Mouse (Mus musculus) CD4-positive, CD25-positive, alpha-beta regulatory T cell, adult 4 months (primary cell): ENCODE results near the gene Wdr62. TPM values are rescaled to one million over a fixed set of nuclear protein-coding genes. Genes with fewer than 3 reads are reported as not detected.
A peak's percentile ranks its signal among the peaks of the same experiment; 100 is the strongest.
"Not testable (repeated sequence)": the region's sequence is repeated elsewhere in the genome, so short reads cannot be mapped to it uniquely, and the experiment has no call there.

Experiments
- ATAC-seq: one replicate; pipeline ENCODE4 v1.8.0; 2017
- polyA plus RNA-seq, 2 experiments: library from polyadenylated mRNA; unstranded; fragments of 100-300 nt; shearing (Covaris generic); gene quantifications; one replicate each; pipeline ENCODE4 v1.2.1; 2017

The Wdr62 gene
- polyA plus RNA-seq, 2 experiments from 2014 or later, result 1.9 to 3.2 TPM

DNA sequence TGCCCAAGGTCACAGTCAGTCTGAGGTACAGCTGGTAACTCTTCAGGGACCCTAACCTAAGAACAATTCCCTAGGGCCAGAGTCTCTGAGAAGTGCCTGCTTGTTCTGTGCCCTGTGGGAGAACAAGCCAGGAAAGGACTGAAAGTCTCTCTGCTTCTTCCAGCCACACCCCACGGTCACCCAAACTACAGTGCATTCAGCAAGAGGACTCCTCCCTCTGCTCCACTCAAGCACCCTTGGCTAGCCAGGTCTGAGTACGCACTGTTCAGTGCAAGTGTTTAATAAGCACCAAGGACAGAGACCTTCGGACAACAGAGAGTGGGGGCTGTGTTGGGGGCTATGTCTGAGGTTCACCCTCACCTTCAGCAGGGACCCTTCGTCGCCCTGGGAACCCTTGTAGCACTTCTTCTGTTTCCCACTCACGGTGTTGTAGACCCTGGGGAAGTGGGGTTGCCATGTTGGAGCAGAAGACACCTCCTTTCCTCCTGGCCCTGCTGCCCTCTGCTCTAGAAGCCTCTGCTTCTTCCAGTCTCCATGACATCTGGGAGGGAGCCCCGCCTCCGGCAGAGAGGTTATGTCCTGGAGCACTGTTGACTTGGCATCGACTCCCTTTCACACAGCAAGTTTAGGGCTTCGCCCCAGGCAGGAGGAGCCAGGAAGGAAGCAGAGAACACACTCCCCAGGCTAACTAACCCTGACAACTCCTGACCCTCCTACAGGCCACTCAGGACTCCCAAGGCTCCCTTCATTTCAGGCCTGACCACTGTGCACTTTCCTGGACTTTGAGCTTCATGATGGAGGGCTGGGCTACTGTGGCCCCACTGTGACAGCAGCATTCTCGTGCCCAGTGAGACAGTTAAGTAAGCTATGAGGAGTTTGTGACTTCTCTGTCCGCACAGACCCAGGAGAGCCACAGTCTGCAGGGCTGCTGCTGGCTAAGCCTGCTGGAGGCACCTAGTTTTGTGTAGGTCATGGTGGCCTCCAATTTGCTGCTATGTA is 28.0 kb downstream of the Wdr62 start:
- ATAC-seq, result no peak

DNA sequence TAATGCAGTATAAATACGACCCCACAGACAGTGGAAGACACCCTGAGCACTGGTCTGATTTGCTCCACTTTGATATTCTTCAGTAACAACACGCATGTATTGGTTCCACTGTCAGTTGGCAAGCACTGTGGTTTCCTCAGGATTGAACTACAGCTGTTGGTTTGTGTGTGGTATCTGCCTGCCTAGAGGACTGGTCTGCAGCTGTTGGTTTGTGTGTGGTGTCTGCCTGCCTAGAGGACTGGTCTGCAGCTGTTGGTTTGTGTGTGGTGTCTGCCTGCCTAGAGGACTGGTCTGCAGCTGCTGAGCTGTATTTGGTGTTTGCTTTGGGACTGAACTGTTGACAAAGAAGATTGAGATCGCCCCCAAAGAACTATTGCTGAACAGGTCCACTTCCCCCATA is 42.8 kb downstream of the Wdr62 start:
- not testable (repeated sequence) for ATAC-seq

DNA sequence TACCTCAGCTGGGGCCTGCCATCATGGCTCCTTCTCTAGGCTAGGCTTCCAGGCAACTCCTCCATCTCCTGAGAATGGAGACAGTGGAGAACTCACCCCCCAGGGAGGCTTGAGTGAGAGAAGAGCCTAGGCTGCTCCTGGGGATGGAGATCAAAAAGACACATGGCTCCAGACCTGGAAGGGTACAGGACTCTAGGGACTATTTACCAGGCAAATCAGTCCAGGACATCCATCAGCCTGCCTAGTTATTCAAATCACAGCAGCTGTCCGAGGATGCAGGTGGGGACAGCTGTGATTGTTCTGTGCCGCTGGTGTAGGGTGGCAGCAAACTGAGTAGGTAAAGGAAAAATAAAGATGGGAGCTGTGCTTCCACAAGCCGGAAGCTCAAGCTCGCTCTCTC is 44.6 kb downstream of the Wdr62 start, which contains the start of gene Ovol3:
Gene Ovol3 (minus strand): TSS at position 101 of the 400 bp plus-strand sequence.
- no peak for ATAC-seq

DNA sequence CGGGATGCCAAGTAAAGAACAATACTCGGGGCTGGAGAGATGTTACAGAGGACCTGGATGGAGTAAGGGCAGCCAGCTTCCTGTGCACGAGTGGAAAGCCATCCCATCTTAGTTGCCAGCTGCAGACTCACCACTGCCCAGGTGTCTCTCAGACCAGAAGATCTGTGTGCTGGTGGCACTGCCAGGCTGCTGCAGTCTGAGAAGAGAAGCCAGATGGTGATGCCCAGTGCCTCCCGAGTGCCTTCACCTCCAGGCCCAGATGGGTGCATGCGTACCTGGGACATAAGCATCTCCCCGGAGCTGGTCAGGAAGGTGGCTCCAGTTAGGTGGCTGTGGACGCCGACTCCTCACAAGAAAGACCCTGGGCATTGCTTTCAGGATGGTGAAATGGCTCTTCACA is 45.1 kb downstream of the Wdr62 start:
- ATAC-seq, result no peak

DNA sequence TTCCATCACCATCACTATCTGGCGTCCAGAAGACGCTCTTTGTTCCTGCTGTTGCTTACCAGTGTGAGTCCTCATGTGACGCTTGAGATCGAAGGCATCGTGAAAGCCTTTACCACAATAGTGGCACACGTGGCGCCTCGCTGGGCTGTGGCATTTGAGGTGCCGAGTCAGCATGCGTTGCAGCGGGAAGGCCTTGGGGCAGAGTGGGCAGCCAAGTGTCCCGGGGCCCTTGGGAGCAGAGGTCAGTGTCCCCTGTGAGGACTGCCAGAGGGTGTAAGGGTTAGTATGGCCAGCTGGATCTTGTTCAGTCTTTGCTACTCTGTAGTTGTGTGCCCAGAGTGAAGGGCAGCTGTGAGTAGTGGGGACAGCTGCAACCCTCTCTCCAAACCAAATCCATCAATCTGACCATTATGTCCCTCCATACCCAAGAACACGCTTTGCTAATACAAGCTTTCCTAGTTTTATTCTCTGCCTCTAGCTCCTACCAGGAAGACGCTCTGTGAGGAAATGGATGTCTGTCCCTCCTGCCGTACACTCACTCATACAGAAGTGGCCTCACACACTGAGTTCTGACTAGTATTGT is 45.9 kb downstream of the Wdr62 start:
- ATAC-seq, result no peak

DNA sequence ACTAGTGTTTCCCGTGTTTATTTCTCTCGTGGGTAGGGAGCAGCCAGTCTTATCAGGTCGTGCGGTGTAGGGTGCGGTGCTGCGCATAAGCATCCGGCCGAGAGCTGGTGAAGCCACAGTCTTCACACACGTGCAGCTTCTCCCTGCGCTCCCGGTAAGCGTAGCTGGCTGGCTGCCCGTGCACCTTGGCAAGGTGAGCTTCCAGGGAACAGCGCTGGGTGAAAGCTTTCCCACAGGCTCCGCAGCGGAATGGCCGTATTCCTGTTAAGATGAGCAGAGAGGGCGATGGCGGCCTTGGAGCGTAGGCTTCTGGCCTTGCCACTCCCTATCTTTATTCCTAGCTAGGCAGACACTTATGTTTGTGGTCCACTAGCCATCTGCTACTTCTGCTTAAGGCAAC is 46.8 kb downstream of the Wdr62 start:
- no peak for ATAC-seq

DNA sequence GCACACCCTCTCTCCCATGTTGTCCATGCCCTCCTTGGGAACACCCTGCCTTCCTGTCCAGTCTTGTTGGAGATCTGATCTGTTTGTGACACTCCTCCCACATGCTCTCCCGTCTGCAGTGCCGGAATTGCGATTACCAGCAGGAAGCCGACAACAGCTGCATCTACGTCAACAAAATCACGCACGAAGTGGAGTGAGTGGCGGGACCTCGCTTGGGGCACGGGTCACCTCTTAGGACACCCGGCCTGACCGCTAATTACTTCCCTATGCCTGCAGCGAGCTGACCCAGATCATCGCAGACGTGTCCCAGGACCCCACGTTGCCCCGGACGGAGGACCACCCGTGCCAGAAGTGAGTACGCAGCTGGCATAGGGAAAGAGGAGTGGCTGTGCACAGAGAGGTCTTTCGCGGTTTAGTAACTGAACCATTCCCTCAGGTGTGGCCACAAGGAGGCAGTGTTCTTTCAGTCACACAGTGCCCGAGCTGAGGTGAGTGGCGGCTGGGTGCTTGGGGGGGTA is 47.5 kb downstream of the Wdr62 start:
- ATAC-seq, result no peak

DNA sequence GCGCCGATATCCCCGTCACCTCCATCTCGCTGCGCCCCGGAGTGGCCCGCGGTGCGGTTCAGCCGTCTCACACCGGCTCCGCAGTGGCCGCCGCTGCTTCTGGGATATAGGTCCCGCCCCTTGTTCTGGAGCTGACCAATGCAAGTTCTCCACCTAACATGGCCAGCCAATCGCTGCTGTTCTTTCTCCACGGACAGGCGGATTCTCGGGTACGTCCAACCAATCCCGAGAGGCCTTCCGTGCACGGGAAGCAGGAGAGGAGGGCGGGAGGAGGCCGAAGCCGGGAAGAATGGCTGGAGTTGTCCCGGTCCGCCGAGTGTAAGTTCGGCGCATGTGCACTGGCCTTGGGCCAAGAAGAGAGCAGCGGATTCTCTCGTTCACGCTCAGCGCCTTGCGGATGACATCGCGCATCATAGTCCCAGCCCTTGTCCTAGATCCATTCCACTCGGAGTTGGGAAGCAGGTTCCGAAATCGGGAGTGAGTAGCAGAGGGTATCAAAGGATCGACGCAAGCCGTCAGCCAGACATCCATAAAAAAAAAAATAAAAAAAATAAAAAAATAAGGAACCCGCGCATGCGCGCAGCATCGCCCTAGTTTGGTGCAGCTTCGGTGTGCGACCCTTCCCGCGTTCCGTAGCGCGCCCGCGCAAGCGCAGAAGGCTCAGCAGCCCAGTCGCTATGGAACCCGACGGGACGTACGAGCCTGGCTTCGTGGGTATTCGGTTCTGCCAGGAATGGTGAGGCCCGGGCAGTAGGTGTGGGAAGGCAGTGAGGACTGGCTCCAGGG is 48.4 kb downstream of the Wdr62 start, which contains the start of the genes Polr2i and Tbcb:
Gene Polr2i (plus strand): TSS at position 280 of the 786 bp plus-strand sequence.
Gene Tbcb (minus strand): TSS at position 604 of the 786 bp plus-strand sequence.
- ATAC-seq, result peak; percentile 96

DNA sequence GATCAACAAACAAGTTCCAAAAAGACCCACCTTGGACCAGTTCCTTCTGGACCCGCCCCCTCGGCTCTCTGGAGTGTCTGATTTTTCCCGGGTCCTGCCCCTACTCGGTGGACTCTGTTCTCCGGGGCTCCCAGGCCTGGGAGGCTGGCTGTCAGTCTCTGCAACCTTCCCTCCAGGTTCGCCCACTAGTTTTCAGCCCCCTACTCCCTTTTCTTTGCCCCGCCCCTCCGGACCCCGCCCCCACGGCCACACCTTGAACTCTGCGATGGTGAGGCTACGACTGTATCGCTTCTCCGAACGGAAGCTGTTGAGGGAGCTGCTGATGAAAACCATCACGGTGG is 48.9 kb downstream of the Wdr62 start:
- no peak for ATAC-seq

DNA sequence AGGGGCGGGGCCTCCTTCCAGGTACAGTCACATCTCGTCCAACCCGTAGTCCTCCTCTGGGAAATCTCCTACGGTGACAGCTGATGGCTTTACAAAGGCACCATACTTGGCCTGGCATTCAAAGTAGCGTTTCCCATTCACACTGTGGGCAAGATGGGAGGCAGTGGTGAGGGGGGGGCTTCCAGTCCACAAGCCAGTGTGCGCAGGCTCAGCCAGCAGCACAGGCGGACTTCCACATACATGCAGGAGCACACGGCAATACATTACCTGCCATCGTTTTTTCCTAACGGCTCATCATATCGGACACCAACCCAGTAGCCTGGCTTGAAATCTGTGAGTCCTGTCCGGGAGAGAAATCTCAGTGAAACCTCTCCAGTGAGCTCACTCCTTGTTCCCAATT is 56.0 kb downstream of the Wdr62 start:
- no peak for ATAC-seq

DNA sequence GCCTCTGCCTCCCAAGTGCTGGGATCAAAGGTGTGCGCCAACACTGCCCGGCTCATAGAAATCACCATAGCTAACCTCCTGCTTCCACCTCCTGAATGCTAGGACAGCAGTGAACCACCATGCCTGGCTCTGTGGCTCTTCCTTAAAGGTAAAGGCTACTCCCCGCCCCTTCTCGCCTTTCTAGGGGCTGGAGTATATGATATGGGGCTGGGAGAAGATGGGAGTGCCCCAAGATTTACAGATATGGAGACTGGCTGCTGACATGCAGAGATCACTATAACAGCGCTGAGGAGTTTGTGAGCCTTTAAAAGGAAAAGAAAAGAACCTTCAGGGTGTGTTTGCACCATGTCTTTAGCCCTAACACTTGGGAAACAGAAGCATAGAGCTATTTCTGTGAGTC is 58.0 kb downstream of the Wdr62 start:
- ATAC-seq, result no peak

DNA sequence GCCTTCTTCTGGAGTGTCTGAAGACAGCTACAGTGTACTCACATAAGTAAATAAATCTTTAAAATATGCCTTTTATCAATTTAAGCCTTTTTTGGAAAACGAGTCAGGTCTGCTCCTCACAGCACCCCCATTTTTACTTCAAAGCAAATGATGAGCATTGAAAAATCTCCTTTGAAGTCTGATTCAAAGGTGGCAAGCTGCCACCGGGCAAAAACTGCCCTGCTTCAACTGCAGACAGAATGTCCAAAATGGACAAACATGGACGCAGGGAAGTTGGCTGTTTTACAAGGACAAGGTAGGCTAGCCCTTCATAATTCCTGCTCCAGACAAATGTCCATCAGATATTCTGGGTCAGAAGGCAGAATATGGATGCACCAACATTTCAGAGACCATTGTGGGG is 58.8 kb downstream of the Wdr62 start:
- ATAC-seq, result no peak

DNA sequence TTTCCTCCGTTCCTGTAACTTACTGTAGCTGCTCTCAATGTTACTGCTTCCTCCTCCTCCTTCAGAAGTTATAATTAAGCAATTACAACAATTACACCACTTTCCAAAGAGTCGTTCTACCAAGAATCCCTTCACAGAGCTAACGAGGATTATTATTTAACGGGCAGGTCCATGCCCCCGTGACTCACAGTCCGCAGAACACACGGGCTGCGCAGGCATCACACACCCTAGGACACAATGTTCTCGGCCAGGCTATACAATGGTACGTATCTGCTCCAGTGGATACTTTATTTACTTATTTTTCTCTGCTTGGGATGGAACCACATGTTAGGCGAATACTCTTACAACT is 60.2 kb downstream of the Wdr62 start:
- ATAC-seq, result no peak

DNA sequence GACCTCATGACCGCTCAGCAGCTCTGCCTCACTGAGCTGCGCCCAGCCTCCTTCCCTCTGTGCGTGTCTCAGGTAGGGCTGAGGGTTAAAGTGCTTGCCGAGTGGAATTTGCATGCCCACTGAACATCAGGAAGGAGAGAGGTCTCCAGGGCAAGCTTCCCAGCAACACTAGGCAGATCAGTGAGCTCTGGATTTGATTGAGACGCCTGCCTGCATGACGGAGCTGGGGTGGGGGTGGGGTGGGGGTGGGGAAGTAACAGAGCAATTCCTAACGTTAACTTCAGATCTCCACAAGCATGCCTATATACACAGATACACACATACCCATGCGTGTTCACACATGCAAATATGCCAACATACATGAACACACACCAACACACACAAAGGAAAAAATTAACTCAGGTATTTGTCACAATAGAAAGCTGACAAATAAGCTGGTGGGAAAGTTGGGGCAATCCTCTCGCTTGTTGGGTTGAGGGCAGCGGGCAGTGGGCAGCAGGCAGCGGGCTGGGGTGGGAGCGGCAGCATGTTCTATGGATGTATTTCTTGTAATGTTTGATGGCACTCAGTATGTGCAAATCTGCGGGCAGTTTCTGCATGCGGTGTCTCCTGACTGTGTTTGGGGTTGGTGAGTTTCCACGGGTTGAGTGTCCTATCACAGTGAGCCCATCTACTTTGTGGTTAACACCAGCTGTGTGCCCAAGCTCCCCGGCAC is 60.8 kb downstream of the Wdr62 start:
- peak; percentile 39 for ATAC-seq

DNA sequence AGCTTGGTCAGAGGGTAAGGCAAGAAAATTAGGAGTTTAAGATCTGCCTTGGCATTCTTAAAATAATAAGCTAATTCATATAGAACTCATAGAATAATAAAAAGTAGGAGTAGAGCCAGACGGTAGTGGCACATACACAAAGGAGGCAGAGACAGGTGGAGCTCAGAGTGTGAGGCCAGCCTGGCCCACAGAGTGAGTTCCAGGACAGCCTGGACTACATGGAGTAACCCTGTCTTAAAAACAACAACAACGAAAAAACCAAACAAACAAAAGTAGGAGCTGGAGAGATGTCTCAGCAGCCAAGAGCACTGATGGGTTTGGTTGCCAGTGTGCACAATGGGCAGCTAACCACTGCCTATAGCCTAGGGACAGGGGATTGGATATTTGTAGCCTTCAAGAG is 62.9 kb downstream of the Wdr62 start:
- no peak for ATAC-seq

DNA sequence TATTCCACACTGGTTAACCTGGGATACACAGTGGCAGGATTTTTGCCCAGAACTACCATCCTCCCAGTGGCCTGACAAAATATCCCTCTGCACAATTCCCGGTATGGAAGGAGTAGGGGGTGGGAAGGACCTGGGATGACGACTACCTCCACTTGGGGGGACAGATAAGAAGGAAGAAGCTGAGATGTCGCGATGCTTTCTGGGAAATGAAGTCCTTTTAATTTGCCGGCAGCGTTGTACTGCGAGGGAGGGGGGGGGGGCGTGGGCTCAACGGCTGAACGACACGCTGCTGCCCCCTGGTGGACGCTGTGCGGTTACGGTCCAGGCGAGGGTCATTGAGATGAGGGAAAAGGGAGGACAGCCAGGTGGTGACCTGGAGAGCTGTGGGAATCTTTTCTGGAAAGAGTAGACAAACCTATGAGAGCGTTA is 63.5 kb downstream of the Wdr62 start:
- ATAC-seq, result peak; percentile 70

DNA sequence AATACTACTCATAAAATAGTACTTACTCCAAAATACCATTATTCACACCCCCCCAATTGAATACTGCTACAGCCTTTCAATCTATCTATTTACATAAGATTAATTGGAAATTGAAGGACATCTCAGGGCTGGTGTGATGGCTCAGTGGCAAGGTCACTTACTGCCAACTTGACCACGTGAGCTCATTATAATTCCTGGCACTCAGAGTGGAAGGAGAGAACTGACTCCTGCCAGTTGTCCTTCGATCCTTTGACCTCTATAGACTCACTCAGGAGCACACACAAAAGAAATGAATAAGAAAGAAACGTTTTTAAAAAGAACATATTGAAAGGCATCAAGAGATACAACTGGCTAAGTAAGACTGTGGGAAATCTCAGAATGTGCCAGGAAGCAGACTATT is 64.3 kb downstream of the Wdr62 start:
- ATAC-seq, result no peak

DNA sequence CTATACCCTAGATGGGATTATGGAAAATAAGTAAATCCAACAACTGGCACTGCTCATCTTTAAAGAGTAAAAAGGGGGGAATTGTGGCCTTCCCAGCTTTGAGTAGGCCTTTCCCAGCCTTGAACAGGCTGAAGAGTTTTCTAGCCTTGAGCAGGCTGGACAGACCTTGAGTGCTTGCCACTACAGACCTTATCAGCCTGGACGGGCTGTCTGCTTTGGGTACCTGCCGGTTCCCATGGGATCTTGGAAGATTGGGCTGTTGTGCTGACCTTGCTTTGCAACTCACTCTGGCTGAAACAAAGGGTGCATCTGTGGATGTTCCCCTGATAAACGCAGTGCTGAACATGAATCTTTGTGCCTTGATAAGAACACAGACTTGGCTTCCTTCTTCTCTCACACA is 66.3 kb downstream of the Wdr62 start:
- no peak for ATAC-seq

DNA sequence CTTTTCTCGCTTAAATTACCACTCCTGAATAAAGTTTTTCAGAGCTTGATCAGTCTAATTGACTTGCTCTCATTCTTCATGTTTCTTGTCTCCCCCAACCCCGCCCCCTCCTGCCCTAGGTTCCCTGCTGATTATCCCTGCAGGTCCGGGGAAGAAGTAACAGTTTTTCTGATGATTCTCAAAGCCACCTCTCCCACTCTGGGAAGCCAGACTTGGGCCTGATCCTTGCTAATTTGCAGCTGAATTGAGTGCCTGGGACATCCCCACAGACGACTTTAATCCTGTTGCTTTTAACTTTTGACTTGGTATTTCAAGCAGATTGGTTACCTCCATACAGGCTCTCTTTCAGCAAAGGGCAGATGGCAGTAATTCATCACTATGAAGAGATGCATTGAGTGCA is 69.2 kb downstream of the Wdr62 start:
- no peak for ATAC-seq

DNA sequence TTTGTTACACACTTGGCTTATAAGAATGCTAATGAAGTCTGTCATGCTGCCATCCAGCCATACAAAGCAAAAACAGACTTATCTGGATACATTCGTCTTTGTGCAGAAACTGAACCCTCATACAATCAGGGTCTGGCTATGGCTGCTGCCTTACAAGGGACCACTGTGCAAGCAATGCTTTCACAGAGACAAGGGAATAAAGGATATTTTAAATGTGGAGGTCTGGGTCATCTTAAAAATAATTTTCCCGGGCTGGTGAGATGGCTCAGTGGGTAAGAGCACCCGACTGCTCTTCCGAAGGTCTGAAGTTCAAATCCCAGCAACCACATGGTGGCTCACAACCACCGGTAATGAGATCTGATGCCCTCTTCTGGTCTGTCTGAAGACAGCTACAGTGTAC is 73.9 kb downstream of the Wdr62 start:
- ATAC-seq, result not testable (repeated sequence)

DNA sequence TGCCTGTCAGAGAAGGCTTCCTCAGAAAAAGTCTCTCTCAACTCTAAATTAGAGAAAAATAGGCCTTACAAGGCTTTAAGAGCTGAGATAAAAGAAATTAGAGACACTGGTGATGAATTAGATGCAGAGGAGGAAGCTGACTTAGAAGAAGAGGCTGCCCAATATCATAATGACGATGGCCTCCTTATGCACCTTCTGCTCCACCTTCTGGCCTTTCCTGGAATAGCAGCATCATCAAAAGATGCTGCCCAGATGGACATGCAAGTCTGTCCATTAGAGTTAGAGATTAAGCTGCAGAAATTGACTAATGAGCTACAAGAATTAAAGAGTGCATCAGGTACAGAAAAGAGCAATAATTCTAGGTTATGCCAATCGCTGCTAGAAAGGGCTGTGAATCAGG is 74.8 kb downstream of the Wdr62 start:
- ATAC-seq, result peak; percentile 72

DNA sequence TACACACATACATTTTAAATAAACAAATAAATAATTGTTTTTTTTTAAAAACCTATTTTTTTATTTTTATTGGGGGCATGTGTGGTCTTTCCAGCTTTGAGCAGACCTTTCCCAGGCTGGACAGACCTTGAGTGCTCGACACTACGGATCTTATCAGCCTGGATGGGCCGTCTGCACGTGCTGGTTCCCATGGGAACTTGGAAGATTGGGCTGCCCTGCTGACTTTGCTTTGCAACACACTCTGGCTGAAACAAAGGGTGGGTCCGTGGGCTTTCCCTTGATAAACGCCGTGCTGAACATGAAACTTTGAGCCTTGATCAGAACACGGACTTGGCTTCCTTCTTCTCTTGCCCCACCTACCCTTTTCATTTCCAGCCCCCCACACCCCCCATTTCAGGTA is 75.8 kb downstream of the Wdr62 start:
- no peak for ATAC-seq
